Mouse (Mus musculus) granulocyte monocyte progenitor cell, adult 5-6 weeks (primary cell): Measurements from ENCODE around the gene Tas1r1. TPM values are rescaled to one million over a fixed set of nuclear protein-coding genes. Genes with fewer than 3 reads are reported as not detected.
A peak's percentile ranks its signal among the peaks of the same experiment; 100 is the strongest.
"Not testable (repeated sequence)": the region's sequence is repeated elsewhere in the genome, so short reads cannot be mapped to it uniquely, and the experiment has no call there.

Experiments used
- ATAC-seq: replicated peaks from 2 replicates; pipeline ENCODE4 v1.8.0; 2016; ENCODE audit warnings: mild to moderate bottlenecking, moderate TSS enrichment, inconsistent platforms; ENCODE audit not compliant: poor library complexity, severe bottlenecking
- total RNA-seq, 2 experiments: library from RNA; stranded (forward) in 1 of 2; stranded (reverse) in 1 of 2; fragments of 200-712, 200-1000 nt in 1 of 2; fragments of >200 nt in 1 of 2; fragmentation: Nextera tagmentation in 1 of 2; gene quantifications; 2 replicates each; pipeline ENCODE4 v1.2.3; 2014 to 2017

Tas1r1 gene
- total RNA-seq, 2 experiments from 2014 or later: 2.6 to 3.2 TPM

- ATAC-seq: no peak
Observed at GRCm38 (mm10) chr4:152062390-152063110, 24.2 kb upstream of the Tas1r1 start.

- no peak for ATAC-seq
Observed at GRCm38 (mm10) chr4:152044609-152045008, 6.2 kb upstream of the Tas1r1 start.

DNA sequence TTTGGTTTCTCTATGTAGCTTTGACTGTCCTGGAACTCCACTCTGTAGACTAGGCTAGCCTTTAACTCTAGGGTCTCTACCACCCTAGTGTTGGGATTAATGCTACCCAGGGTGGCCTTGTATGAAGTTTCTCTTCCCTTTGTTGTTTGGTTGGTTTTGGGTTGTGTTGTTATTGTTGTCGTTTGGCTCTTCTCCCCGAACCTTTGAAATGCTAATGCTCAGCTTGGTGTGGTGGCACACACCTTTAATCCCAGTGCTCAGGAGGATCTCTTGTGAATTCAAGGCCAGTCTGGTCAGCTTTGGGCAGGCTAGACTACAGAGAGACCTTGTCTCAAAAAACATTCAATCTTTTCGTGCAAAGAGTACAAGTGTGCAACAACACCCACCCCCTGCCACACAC is 4.8 kb upstream of the Tas1r1 start:
- no peak for ATAC-seq

DNA sequence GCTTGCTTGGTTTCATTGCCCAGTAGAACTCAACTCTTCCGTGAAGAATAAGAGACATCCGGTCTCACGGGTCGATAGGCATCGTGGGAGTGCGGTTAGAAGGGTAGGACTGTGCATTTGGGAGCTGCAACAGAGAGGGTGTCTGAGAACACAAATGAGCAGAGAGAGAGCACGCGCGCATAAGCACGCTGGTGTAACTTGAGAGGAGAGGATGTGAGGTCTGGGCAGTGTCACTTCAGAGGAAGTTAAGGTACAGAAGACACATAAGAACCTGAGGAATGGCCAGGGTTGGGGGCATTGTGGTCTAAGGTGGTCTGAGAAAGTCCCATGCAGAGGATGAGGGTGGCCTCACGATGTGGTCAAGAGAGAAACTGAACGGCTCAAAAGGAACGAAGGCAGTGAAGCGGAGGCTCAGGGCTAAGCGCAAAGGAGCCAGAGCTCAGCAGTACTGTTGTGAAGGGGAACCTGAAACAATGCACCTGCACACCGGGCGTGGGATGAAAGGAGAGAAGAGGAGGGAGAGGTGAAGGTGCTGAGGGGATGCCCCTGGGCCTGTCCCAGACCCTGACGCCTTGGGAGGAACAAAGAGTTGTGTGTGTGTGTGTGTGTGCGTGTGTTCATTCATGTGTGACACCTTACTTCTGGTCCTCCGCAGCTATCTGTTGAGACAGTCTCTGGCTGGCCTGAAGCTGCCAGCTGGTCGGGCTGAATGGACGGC is 3.7 kb upstream of the Tas1r1 start:
- no peak for ATAC-seq

DNA sequence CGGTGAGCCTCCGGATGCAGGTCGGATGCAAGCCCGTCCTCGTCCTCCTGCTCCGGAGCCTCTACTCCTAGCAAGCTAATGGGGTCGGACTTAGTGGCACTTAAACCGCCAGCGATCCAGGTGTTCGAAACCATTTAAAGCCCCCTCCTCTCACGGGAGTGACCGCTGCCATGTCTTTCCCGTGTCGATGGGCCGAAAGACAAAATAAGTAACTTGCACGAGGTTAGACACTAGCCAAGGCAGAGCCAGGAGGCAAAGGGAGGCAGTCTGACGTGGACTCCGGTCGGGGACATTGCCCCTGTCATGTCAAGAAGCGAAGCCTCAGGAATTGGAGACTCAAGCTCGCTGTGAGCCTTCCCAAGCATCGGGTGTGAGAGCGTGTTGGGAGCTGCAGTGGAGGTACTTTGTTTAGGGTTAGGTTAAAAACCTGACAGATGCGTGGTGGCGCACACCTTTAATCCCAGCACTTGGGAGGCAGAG is 1.5 kb upstream of the Tas1r1 start:
- no peak for ATAC-seq

DNA sequence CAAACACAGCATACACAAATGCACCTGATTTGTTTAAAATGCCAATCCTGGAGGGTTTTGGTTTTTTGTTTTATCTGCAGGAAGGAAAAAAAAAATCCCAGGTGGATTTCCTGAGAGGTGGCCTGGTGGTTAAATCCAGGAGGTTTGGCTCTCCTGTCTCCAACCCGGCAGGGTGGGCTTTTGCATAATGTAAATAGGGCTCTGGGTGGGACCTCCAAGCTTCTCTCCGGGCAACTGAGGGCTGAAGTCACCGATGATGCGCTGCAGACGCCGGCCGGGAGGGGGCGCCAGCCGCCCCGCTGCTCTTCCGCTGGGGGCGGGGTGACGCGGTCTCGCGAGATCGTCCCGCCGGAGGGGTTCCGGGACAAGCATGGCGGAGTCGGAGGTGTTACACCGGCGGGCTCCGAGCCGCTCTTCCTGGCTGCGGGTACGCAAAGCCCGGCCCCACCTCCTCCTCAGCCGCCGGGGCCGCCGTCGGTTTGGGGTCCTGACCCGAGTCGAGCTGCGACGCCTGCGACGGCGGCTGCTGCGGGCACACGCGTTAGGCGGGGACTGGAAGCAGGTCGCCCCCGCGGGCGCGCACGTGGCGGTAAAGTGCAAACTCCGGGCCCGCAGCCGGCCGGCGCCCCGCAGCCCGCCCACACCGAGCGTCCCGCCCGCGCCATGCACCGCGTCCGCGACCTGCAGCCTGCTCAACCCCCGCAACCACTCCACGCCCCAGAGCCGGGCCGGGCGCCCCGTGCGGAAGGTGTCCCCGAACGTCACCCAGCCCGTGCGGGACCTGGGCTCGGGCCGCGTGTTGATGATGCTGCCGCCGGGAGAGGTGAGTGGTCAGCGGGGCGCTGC is 840 bp upstream of the Tas1r1 start, which contains the start of gene Nol9:
Gene Nol9, plus strand, starts transcription at position 337 of the 846 bp plus-strand sequence.
- ATAC-seq: peak; percentile 92

DNA sequence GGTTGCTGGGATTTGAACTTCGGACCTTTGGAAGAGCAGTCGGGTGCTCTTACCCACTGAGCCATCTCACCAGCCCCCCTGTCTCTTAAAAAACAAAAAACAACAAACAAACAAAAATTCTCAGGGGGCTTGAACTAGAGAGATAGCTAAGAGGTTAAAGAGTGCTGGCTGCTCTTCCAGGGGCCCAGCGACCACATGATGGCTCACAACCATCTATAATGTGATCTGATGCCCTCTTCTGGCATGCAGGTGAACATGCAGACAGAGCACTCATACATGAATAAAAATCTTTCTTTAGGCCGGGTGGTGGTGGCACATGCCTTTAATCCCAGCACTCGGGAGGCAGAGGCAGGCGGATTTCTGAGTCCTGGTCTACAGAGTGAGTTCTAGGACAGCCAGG is 1.9 kb downstream of the Tas1r1 start:
- ATAC-seq: not testable (repeated sequence)

DNA sequence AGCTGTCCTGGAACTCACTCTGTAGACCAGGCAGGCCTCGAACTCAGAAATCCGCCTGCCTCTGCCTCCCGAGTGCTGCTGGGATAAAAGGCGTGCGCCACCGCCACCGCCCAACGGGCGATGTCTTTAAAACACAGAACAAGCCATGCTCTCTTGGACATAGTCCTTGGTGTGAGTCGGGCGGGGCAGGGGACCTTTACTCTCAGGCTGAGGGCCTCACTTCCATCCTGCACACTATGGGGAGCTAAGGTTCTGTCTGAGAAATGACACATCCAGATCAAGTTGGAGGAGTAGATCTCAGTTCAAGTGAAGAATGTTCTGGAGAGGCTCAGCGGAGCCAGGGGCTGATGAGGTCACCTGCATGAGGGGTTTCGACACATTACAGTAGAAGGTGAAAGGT is 5.4 kb downstream of the Tas1r1 start:
- no peak for ATAC-seq

- ATAC-seq: peak; percentile 34
Observed at GRCm38 (mm10) chr4:152029997-152030396, 8.4 kb downstream of the Tas1r1 start.

- ATAC-seq: no peak
Observed at GRCm38 (mm10) chr4:152029087-152029486, 9.3 kb downstream of the Tas1r1 start.

- no peak for ATAC-seq
Observed at GRCm38 (mm10) chr4:152028456-152028855, 9.9 kb downstream of the Tas1r1 start.

- ATAC-seq: peak; percentile 81
Observed at GRCm38 (mm10) chr4:152027524-152027923, 10.8 kb downstream of the Tas1r1 start, which contains the start of gene Zbtb48. Gene Zbtb48, minus strand, starts transcription at chr4:152027671.

- peak; percentile 31 for ATAC-seq
Observed at GRCm38 (mm10) chr4:152026751-152027508, 11.4 kb downstream of the Tas1r1 start.

DNA sequence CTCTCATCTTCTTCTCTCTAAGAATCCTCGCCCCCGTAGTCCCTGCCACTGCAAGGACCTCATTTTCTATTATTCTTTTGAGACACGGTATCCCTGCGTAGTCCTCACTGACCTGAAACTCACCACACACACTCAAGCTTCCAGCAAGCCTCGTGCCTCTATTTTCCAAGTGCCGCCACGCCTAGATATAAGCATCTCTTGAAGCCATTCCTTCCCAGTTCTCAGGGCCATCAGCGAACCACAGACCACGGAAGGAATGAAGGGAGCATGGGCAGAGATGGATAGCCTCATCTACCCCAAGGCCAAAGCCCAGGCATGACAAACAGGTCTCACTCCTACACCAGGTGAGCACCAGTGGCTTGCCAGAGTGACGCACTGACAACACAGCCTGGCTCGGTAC is 13.8 kb downstream of the Tas1r1 start:
- no peak for ATAC-seq

- ATAC-seq: no peak
Observed at GRCm38 (mm10) chr4:152022506-152022905, 15.9 kb downstream of the Tas1r1 start.

GRCm38 (mm10) chr4:152021568-152022097 is 16.7 kb downstream of the Tas1r1 start:
- no peak for ATAC-seq

DNA sequence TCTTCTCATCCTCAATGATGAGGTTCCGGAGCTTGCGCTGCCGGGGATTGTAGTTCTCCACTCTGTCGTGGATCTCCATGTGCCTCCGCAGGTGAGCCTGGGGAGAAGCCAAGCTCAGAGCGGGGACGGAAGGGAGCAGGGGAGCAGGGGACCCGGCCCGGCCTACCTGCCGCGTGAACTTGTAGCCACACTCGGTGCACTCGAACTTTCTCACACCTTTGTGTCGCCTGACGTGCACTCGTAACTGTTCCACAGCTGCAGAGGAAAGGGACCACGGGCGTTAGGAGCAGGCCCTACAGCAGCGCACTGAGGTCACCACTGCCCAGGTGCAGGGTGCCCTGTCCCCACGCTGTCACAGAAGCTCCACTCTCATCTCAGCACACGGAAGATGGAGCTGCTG is 18.3 kb downstream of the Tas1r1 start:
- ATAC-seq: no peak

DNA sequence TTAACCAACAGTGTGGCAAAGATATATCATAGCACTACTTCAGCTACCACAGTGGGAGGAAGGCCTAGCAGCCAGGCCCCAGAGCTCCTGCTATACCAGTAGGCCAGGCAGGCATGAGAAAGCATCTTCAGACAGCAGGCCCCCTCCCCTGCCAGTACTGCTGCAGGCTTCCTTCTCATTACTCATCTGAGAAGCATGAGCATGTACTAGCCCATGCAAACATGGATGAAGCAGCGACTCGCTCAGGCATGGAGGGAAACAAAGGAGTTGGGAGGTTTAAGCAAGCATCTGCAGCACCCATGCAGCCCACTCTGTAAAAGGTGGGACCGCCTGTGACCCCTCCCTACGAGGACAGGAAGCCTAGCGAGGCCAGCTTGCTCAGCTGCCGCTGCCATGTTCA is 19.3 kb downstream of the Tas1r1 start:
- ATAC-seq: no peak

DNA sequence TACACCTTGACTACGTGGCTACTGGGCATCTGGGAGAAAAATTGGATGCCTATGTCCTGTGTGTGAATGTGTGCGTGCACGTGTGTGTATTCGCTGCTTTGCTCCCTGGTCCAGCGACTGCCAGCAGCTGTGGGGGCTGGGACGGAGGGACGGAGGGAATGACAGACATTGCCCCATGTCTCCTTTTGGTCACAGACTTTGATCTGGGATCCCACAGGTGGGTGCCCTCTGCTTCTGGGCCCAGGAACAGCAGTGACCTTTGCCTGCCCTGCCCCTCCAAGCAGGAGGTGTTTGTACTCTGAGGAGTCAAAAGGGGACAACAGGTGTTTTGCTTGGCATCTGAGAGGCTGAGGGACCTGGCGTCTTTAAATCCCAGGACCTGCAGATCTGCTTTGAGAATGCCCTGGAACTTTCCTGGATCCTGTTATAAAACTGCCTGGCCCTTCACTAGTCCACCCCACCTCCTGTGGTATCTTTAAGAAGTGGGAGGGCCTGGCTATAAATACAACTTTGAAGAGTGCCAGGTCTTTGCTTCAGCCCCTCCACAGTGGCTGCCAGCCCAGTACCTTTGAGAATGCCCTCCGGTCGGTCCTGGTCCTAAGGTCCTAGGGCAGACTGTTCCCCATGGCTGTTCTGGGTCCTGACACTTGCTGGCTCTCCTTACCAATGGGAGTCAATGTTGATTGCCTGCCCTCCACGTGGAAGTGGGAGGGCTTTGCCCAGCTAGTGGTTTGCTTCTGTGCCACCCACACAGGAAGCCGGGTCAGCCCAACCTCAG is 25.1 kb downstream of the Tas1r1 start:
- peak; percentile 10; the same call in 1 of the 2 replicates for ATAC-seq
